Mouse (Mus musculus): Measurements from ENCODE around the gene Fgf3. TPM values are rescaled to one million over a fixed set of nuclear protein-coding genes. Genes with fewer than 3 reads are reported as not detected.

The Fgf3 gene
- 2.0 TPM in 1 of 3 replicates, not detected in the others for total RNA-seq (2017)

DNA sequence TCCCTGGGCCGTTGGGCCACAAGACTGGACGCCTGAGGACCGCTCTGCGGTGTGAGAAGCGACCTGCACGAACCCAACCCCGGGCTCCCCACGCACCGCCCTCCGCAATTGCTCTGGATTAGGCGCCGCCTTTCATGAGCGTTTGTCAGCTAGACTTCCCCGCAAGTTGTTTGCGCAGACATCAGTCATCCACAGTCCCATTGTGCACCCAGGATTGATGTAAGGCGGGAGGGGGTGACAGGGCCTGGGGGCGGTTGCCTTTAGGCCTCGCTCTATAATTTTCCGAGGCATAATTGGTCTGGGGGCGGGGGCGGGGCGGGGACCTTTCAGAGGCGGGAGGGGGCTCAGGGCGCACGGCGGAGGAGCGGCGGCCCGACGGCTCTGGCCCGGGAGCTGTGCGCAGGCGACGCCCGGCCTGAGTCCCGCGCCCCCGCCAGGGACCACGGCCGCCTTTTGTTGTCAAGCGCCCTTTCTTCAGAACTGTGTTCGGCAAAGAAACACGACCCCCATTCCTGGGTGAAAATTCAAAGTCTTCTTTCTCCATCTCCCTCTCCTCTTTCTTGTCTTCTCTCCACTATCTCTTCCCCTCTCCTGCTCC lies at the start of gene Fgf3:
Gene Fgf3, plus strand, starts transcription at position 193 of the 598 bp plus-strand sequence.
- ATAC-seq (replicated peaks; ENCODE audit: insufficient number of reproducible peaks, low FRiP score, low TSS enrichment, poor library complexity, severe bottlenecking) = no peak

DNA sequence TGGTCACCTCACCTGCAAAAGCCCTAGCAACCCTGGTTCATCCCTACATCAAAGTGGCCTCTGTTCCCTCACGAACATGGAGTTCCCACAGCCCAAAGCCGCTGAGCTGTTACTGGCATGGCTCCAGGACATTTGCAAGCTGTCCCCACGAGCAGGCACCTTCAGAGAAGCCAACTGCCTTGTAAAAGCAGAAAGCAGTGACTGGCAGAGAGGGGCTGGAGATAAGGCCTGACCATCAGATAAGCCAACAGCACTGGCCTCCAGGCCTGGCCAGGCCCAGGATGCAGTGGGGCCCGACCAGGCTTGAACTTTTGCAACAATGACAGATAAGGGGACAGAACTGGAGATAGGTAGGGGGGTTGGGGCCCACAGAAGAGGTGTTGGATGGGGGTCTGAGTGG lies 49.3 kb upstream of the Fgf3 start:
- ATAC-seq (replicated peaks; ENCODE audit: insufficient number of reproducible peaks, low FRiP score, low TSS enrichment, poor library complexity, severe bottlenecking) = no peak

DNA sequence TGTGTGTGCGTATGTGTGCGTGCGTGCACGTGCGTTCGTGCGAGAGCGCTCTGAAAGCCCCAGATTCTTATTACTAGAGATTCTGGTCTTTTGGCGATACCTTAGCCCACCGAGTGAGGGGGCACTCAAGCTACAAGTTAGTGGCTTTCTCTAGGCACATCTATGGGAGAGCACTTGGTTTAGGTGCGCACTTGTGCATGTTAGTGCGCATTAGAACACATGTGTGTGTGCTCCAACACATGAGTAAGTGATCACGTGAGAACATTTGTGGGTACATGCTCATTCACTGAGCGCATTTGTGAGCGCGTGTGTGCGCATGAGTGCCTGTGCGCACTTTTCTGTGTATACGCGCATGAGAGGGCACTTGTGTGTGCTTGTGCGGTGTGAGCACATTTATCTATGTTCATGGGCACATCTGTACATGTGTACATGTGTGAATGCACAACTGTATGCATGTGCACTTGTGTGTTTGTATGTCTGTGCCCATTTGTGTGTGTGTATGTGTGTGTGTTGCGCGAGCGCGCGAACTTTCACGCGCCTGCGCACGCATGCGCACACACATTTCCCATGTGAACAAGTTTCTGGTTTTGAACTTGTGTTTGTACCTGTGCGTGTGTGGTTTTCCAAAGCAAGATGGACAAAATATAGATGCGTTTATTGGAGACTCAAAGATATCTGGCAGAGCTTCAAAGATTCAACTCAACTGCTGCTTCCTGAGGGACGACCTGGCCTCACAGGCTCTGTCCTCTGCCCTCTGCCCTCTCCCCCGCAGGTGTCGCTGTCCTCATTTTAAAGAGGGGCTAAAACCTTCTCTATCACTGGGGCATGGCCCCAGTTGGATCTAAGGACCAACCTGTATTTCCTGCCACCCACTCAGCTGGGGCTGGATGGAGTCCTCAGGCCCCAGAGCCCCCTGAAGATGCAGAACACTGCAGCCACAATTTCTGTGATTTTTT lies 48.0 kb upstream of the Fgf3 start:
- no peak for ATAC-seq (replicated peaks; ENCODE audit: insufficient number of reproducible peaks, low FRiP score, low TSS enrichment, poor library complexity, severe bottlenecking)

DNA sequence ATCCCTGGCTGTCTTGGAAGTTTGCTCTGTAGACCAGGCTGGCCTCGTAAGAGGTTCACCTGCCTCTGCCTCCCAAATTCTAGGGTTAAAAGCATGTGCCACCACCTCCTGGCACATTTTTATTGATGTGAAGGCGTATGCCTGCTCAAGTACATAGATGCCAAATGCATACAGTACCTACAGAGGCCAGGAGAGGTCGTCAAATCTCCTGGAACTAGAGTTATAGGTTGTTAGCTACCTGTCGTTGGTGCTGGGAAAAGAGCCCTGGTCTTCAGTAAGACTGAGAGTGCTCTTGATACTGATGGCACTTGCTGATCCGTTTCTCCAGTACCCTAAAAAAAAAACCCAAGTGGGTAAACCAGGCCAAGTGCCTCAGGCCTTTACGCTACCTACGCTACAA lies 46.5 kb upstream of the Fgf3 start:
- ATAC-seq (replicated peaks; ENCODE audit: insufficient number of reproducible peaks, low FRiP score, low TSS enrichment, poor library complexity, severe bottlenecking) = no peak

DNA sequence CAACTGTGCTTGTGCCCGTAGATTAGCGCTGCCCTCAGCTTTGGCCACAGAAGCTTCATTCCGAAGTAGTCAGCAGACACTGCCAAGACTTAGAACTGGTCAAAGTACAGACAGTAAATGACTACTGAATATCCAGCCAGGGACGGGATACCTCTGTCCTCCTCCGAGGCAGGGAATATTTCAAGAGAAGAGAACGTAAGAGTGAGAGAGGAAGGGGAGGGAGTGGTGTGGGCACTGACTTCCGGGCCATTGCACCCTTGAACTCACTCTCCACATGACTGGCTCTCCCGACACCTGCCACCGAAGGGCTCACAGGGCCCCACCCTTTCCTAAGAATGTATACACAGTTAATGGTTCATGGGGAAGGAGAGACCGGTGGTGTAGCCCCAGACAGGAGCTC lies 44.6 kb upstream of the Fgf3 start:
- ATAC-seq (replicated peaks; ENCODE audit: insufficient number of reproducible peaks, low FRiP score, low TSS enrichment, poor library complexity, severe bottlenecking) = no peak

DNA sequence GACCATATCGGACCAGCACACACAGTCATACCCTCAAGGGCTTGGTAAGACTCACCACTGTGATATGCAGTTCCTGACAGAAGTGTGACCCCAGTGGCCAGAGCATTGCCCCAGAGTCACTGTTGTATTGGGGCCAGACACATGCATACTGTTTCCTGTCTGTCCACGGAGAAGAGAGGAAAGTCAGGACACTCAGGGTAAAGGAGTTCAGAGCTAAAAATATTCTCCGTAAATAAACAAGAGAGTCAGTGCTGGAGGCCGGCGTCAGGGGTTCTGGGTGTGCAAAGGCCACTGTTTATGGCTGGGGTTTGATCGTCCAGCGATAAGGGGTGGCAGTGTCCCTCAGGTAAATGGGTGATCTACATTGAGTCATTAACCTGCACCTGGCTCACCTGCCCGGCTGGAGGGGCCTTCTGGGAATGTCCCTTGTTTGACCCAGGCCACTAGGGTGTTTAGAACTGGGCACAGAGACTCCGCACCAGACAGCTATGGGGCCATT lies 41.9 kb upstream of the Fgf3 start:
- no peak for ATAC-seq (replicated peaks; ENCODE audit: insufficient number of reproducible peaks, low FRiP score, low TSS enrichment, poor library complexity, severe bottlenecking)

DNA sequence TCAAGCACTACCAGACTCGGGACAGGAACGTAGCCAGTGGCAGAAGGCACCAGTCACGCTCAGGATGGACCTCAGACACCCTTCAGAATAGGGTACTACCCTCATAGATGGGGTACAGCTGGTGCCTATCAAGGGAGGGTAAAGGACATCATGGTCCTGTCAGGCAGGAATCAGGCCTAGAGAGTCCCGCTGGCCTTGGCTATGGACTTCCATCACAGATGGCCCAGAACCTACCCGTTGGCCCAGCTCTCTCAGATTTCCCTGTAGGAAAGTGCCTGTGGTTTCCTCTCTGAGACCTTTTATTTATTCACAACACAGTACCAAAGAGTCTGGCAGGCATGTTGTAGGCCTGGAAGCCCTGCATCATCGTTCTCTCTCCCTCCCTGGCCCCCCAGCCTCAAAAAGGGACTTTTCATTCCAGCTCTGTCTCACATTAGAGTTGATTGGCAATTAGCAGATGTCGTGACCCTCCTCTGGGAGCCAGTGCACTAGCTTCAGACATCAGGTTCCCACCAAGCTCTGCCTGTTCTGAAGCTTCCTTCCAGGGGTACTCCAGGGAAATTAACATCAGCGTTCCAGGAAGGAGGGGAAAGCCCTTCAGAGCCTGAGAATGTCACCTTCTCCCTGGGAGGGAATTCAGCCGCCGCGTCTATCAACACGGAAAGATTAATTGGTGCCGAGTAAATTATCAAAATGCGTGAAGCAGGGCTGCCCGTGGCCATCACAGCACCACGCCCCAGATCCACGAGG lies 40.7 kb upstream of the Fgf3 start:
- no peak for ATAC-seq (replicated peaks; ENCODE audit: insufficient number of reproducible peaks, low FRiP score, low TSS enrichment, poor library complexity, severe bottlenecking)

DNA sequence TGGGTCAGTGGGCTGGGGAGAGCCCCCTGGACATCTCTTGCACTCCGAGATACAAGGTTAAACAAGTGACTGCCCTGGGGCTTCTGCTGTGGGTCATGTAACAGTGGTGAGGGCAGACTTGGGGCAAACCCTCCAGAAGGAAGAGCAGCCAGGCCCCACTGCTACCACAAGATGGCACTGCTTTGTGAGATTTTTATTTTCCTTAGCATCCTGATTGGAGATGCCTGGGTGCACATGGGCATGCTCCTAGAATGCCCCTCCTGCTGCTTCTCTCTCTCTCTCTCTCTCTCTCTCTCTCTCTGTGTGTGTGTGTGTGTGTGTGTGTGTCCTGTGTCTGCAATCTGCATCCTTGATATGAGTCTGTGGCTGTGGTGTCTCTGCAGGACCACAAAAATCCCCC lies 39.4 kb upstream of the Fgf3 start:
- ATAC-seq (replicated peaks; ENCODE audit: insufficient number of reproducible peaks, low FRiP score, low TSS enrichment, poor library complexity, severe bottlenecking) = no peak

DNA sequence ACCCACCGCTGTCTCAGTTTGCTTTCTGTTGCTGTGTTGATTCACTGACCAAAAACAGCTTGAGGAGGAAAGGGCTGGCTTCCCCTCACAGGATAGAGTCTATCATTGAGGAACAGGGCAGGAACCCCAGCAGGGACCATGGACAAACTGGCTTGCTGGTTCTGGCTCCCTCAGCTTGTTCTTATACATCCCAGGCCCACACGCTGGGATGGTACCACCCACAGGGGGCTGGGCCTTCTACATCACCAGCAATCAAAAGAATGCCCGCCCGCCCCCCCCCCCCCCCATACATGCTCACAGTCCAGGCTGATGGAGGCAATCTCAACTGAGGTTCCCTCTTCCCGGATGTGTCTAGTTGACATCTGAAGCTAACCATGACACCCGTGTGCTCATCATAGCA lies 30.8 kb upstream of the Fgf3 start:
- ATAC-seq (replicated peaks; ENCODE audit: insufficient number of reproducible peaks, low FRiP score, low TSS enrichment, poor library complexity, severe bottlenecking) = no peak

DNA sequence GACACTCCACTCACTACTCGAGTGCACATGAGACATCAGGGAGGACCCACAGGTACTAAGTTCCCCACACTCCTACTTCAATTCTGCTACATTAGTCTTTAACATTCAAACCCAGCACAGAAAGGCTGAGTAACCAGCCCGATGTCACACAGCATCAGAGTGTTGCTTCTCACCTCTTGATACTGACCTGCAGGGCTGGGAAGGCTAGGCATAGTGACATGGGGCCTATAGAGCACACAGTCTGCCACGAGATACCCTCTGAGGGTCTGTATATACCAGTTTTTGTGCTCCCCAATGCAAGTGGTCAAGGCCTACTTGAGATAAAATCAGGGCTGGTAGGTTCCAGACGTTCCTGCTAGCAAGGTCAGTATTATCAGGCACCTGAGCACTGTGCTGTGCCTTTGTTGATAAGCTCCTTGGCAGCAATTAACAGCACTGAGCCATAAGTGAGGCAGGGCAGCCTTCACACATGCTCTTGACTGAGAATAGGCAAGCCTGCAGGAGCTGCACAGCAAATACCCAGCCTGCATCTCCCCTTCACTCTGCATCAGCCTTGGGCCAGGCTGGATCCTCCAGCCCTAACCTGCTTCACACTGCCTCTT lies 29.8 kb upstream of the Fgf3 start:
- ATAC-seq (replicated peaks; ENCODE audit: insufficient number of reproducible peaks, low FRiP score, low TSS enrichment, poor library complexity, severe bottlenecking) = no peak

DNA sequence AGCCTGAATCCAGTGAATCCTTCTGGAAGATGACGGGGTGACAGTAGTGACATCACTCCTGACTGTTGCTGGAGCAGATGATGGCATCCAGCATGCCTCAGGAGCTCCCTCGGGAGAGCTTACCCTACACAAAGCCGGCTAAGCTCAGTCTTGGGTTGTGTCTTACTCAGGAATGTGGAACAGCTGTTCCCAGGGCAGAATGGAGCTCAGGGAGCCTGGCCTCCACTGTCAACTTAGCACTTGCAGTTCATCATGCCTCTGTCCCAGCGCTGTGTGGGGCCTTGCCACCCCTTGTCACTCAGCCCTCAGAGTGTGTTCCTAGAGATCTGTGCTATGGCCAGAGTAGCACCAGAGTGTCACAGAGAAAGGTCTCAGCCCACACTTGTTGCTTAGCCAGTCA lies 26.4 kb upstream of the Fgf3 start:
- no peak for ATAC-seq (replicated peaks; ENCODE audit: insufficient number of reproducible peaks, low FRiP score, low TSS enrichment, poor library complexity, severe bottlenecking)

DNA sequence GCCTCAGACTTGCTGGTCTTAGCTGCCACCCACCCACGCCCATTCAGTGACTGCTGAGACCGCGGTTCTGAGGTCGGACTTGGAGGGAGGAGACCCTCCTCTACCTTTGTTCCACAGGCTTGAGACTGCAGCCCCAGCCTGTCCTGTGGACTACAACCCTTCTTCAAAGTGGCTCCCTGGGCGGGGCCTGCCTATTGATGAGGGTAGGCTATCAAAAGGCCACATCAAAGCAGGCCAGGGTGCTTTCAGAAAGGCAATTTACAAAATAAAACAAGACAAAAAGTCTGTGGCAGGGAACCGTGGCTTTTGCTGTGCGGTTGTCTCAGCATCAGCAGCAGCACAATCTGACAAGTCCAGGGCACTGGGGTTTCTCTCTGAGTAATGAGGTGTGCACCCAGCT lies 16.0 kb upstream of the Fgf3 start:
- ATAC-seq (replicated peaks; ENCODE audit: insufficient number of reproducible peaks, low FRiP score, low TSS enrichment, poor library complexity, severe bottlenecking) = no peak

DNA sequence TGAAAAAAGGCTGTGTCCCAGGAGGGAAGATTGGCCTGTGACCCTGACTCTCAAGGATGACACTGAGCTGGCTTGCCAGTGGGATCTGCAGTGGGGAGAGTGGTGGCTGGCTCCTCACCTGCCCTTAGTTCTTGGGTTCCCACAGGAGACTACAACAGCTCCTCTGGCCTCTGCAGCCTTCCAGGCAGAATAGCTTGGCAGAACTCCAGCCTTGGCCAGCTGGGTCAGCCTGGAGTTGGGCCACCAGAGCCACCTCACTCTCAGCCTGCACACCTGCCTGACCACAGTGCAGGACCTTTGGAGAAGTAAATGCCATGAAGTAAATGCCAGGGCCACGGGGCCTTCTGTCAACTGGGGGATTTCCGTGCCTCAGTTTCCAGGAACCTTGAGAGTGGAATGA lies 13.9 kb upstream of the Fgf3 start:
- ATAC-seq (replicated peaks; ENCODE audit: insufficient number of reproducible peaks, low FRiP score, low TSS enrichment, poor library complexity, severe bottlenecking) = no peak

DNA sequence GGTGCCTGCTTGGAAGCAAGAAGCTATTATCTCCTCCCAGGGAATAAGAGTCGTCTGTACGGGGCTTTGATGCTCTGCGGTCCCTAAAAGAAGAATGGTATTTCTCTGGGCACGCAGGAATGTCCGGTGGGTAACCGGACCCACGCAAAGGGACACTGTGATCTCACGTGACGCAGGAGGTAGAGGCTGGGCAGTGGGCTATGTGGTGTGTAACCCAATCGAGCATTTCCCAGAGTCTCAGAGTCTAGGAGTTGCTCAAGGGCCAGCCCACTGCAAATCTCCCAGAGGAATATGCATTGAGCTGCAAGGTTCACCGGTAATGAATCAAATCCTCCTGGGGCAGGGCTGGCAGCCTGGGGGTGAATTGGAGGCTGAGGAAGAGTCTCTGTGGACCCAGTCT lies 9.5 kb upstream of the Fgf3 start:
- ATAC-seq (replicated peaks; ENCODE audit: insufficient number of reproducible peaks, low FRiP score, low TSS enrichment, poor library complexity, severe bottlenecking) = no peak

DNA sequence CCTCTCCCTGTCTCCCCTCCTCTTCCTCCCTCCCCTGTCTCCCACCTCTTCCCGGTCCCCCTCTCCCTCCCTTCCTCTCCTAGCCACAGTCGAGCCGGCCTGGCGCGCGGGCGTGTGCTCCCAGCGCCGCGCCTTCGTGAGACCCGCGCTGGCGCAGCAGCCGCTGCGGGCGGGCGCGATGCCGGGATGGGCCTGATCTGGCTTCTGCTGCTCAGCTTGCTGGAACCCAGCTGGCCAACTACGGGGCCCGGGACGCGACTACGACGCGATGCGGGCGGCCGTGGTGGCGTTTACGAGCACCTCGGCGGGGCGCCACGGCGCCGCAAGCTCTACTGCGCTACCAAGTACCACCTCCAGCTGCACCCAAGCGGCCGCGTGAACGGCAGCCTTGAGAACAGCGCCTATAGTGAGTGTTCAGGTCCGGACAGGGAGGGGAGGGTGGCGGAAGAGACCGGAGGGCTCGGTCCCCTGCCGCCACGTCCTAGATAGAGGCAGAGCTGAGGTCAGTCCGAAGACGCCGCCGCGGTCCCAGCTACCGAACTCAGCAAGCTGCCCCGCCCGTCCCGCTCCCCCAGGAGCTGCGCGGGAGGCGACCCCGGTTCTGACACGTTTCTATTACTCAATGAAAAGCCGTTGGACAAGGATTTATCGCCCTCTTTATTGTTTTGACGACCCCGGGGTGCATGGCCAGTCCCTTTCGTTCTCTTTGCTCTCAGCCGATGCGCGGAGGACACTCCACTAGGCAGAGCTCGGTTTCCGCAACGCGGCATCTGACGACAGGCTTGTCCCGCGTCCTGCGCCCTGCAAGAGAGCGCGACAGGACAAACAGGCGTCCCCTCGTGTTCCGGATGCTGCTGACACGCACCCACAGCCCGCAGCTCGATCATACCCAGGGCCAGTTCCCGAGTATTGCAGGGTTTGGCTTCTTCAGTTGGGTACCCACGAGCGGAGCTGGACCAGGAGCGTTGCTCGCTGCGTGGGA lies 930 bp downstream of the Fgf3 start:
- no peak for ATAC-seq (replicated peaks; ENCODE audit: insufficient number of reproducible peaks, low FRiP score, low TSS enrichment, poor library complexity, severe bottlenecking)

DNA sequence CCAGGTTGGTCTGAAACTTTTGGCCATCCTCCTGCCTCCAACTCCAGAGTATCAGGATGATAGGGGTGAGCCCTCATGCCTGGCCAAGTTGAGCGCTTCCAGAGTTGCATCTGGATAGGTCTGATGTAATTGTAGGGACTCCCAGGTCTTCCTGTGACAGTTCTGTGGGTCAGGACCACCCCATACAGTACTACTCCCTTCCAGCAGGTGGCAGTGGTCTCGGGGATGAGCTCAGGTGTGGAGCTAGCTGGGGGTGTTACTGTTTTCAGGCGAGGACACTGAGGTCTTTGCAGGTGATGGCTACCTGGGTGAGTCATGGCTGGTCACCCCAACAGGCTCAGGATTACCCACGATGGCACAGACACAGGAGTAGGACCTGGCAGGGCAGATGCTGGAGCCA lies 8.3 kb downstream of the Fgf3 start:
- ATAC-seq (replicated peaks; ENCODE audit: insufficient number of reproducible peaks, low FRiP score, low TSS enrichment, poor library complexity, severe bottlenecking) = 0 out of 2 replicates have a peak, but pooled peaks have one; percentile 34

DNA sequence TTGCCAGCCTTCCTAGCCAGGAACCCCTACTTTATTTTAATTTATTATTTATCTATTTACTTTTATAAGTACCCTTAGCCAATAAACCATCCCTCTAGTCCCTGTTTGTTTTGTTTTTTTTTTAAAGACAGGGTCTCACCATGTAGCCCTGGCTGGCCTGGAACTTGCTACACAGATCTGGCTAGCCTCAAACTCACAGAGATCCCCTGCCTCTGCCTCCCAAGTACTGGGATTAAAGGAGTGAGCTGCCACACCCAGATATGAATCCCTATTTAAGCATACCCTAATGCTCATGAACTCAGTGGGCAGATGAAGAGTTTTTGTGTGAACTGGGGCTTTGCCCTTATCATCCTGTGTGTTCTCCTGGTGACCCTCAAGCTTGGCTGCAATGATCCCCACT lies 9.2 kb downstream of the Fgf3 start, which contains the start of gene Fgf4:
Gene Fgf4, plus strand, starts transcription at position 301 of the 400 bp plus-strand sequence.
- no peak for ATAC-seq (replicated peaks; ENCODE audit: insufficient number of reproducible peaks, low FRiP score, low TSS enrichment, poor library complexity, severe bottlenecking)

DNA sequence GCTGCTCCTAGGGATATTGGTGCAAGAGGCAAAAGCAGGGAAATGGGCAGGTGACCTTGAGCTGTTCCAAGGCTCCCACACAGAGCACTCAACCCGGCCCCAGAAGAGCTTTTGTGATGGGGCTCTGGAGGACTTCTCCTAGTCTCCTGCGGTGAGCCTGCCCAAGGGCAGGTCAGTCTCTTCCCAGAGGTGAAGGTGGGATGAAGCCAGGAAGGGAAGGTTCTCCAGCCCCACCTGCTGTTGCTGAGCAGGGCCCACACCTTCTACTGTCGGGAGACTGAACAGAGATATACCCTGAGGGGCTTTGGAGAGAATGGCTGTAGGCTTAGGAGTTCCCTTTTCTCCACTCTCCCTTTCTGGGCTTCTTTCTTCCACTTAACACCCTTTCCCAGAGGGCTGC lies 13.4 kb downstream of the Fgf3 start:
- no peak for ATAC-seq (replicated peaks; ENCODE audit: insufficient number of reproducible peaks, low FRiP score, low TSS enrichment, poor library complexity, severe bottlenecking)

Measured in monocyte, adult 5-6 weeks (primary cell).